Mouse (Mus musculus) spleen, postnatal 4 days (tissue): Measurements from ENCODE around the gene Plekhj1.
"Not testable (repeated sequence)": the region's sequence is repeated elsewhere in the genome, so short reads cannot be mapped to it uniquely, and the experiment has no call there.

Source experiments
- DNase-seq, 2 experiments: peaks; one replicate each; pipeline ENCODE4 v3.0.0; 2022; ENCODE audit warnings: low spot score in 2 of 2

Gene Plekhj1

GRCm38 (mm10) chr10:80798150-80799006 is at the start of gene Plekhj1, which contains the start of gene Sf3a2:
TSS of gene Plekhj1 (minus strand) at chr10:80798626.
TSS of gene Sf3a2 (plus strand) at chr10:80798198.
- peak; percentile 94 to 99 for DNase-seq

- no peak for DNase-seq
These were observed 47.3 kb upstream of the Plekhj1 start for GRCm38 (mm10) chr10:80845732-80846131.

GRCm38 (mm10) chr10:80845055-80845693 is 46.7 kb upstream of the Plekhj1 start:
- no peak for DNase-seq

GRCm38 (mm10) chr10:80843931-80844547 is 45.6 kb upstream of the Plekhj1 start, which contains the start of gene Lingo3:
TSS of gene Lingo3 (minus strand) at chr10:80844039.
- DNase-seq = no peak

GRCm38 (mm10) chr10:80843087-80843930 is 44.9 kb upstream of the Plekhj1 start:
- no peak for DNase-seq

- DNase-seq = no peak
These were observed 43.9 kb upstream of the Plekhj1 start for GRCm38 (mm10) chr10:80842334-80842733.

- no peak for DNase-seq
These were observed 43.3 kb upstream of the Plekhj1 start for GRCm38 (mm10) chr10:80841685-80842084.

- no peak for DNase-seq
These were observed 41.4 kb upstream of the Plekhj1 start for GRCm38 (mm10) chr10:80839848-80840247.

- DNase-seq = no peak
These were observed 40.0 kb upstream of the Plekhj1 start for GRCm38 (mm10) chr10:80838346-80838912.

- DNase-seq = no peak
These were observed 39.4 kb upstream of the Plekhj1 start for GRCm38 (mm10) chr10:80837827-80838226.

GRCm38 (mm10) chr10:80836949-80837379 is 38.5 kb upstream of the Plekhj1 start:
- DNase-seq = no peak

- DNase-seq = no peak
These were observed 37.2 kb upstream of the Plekhj1 start for GRCm38 (mm10) chr10:80835617-80836016.

- no peak for DNase-seq
These were observed 34.4 kb upstream of the Plekhj1 start for GRCm38 (mm10) chr10:80832818-80833217.

- DNase-seq = peak; percentile 73 to 79
These were observed 32.7 kb upstream of the Plekhj1 start for GRCm38 (mm10) chr10:80831136-80831535.

GRCm38 (mm10) chr10:80829359-80830278 is 31.2 kb upstream of the Plekhj1 start:
- DNase-seq = no peak

- not testable (repeated sequence) for DNase-seq
These were observed 30.2 kb upstream of the Plekhj1 start for GRCm38 (mm10) chr10:80828587-80828986.

- no peak for DNase-seq
These were observed 29.5 kb upstream of the Plekhj1 start for GRCm38 (mm10) chr10:80827870-80828420.

GRCm38 (mm10) chr10:80827063-80827869 is 28.8 kb upstream of the Plekhj1 start:
- no peak for DNase-seq
